Mouse (Mus musculus) hindbrain, embryonic 16.5 days (tissue): ENCODE results near the gene Pmp22. TPM values are rescaled to one million over a fixed set of nuclear protein-coding genes. Genes with fewer than 3 reads are reported as not detected.
A peak's percentile ranks its signal among the peaks of the same experiment; 100 is the strongest.

Source experiments
- ATAC-seq: fragments of 200-750 bp; cut with Nextera tagmentation; 2 replicates; pipeline ENCODE4 v1.8.0; 2017; ENCODE audit warnings: moderate TSS enrichment, moderate library complexity
- H3K27ac ChIP-seq: fragments of 300-500 bp; sonication (generic); 2 replicates; pipeline ENCODE4 v1.5.1; 2014; ENCODE audit warnings: low read depth, mild to moderate bottlenecking, control low read depth, low read length, moderate library complexity
- H3K27me3 ChIP-seq: fragments of 300-500 bp; sonication (generic); replicated peaks from 2 replicates; pipeline ENCODE4 v1.6.1; 2014; ENCODE audit warnings: low read length; ENCODE audit not compliant: control insufficient read depth, insufficient read depth
- H3K36me3 ChIP-seq: fragments of 300-500 bp; sonication (generic); 2 replicates; pipeline ENCODE4 v1.6.1; 2014; ENCODE audit warnings: mild to moderate bottlenecking, low read length, moderate library complexity, mixed read lengths; ENCODE audit not compliant: control insufficient read depth, insufficient read depth
- H3K4me1 ChIP-seq: fragments of 300-500 bp; sonication (generic); 2 replicates; pipeline ENCODE4 v1.6.1; 2014; ENCODE audit warnings: low read depth, low read length; ENCODE audit not compliant: control insufficient read depth, insufficient read depth
- H3K4me2 ChIP-seq: fragments of 300-500 bp; sonication (generic); 2 replicates; pipeline ENCODE4 v1.6.1; 2014; ENCODE audit warnings: mild to moderate bottlenecking, low read length, control low read depth, moderate library complexity
- H3K4me3 ChIP-seq: fragments of 300-500 bp; sonication (generic); 2 replicates; pipeline ENCODE4 v1.5.1; 2014; ENCODE audit warnings: mild to moderate bottlenecking, low read length, control low read depth, moderate library complexity
- H3K9ac ChIP-seq: fragments of 300-500 bp; sonication (generic); 2 replicates; pipeline ENCODE4 v1.6.1; 2014; ENCODE audit warnings: low read depth, mild to moderate bottlenecking, control low read depth, low read length, moderate library complexity
- H3K9me3 ChIP-seq: fragments of 300-500 bp; sonication (generic); 2 replicates; pipeline ENCODE4 v1.6.1; 2014; ENCODE audit warnings: mild to moderate bottlenecking, low read length, moderate library complexity; ENCODE audit not compliant: control insufficient read depth
- whole genome bisulfite sequencing: fragments of 180-500 bp; shearing (Covaris S2); extraction: QIAGEN DNeasy Blood & Tissue Kit; methylation state at CpG from one replicate; pipeline ENCODE4 v1.1.7; 2014; 5-methylcytosine and 5-hydroxymethylcytosine counted together
- polyA plus RNA-seq: library from polyadenylated mRNA; unstranded; fragments of >200 nt; fragmentation: Nextera tagmentation; extraction: Ambion mirVana; gene quantifications from 2 replicates; pipeline ENCODE4 v1.2.1, GENCODE M21; 2015

Pmp22 gene
- polyA plus RNA-seq, 1 experiment from 2014 or later: 44.2 TPM

DNA sequence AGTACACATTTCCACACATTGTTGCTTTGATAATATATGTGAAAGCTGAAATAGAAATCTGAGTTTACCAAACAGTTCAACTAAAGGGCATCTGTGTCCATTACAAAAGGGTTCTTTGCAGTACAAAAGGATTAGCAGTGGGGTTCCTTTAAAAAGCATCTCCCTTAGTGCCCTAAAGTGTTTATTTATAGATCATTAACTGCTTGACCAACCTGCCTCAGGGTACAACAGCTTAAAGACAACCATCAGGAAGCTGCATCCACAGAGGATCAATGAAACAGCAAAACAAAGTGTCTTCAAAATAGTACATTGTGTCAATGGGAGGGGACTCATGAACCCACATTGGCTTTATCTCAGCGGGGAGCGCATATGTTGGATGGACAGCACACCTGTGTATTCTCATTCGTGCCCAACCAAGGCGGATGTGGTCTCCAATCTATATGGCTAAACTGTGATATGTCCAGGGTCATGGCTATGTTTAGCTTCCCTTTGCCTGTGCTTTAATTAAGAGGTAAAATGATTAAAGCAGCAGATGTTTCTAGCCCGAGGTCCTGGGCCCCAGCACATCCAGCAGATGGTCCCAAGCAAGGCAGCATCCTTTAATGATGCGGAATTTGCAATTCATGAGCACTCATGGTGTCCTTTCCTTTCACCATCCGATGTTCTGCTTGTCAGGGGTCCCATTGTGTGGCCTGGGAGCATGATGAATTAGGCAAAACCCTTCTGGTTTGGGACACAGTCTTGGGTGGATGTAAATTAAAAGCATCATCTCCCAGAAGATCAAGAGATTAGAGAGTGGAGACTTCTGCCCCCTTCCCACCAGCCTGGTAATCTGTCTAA, 51.7 kb downstream of the Pmp22 start:
- no peaks in the 10 kb centered on the region for H3K4me1 ChIP-seq
- 17% methylated on average over 7 of the region's 7 CpGs for WGBS
- no peak overlapping the region for H3K9ac ChIP-seq
- no peak overlapping the region for H3K27ac ChIP-seq
- peak; percentile 45; the same call in 1 of the 2 replicates for ATAC-seq
- no peaks in the 10 kb centered on the region for H3K36me3 ChIP-seq
- no peak overlapping the region for H3K4me3 ChIP-seq
- H3K27me3 ChIP-seq: no peaks in the 10 kb centered on the region
- H3K9me3 ChIP-seq: no peaks in the 10 kb centered on the region
- H3K4me2 ChIP-seq: no peak overlapping the region

GRCm38 (mm10) chr11:63188803-63189202, 60.0 kb downstream of the Pmp22 start:
- H3K36me3 ChIP-seq: no peaks in the 10 kb centered on the region
- H3K27ac ChIP-seq: no peak overlapping the region
- no peak overlapping the region for H3K4me3 ChIP-seq
- no peaks in the 10 kb centered on the region for H3K4me1 ChIP-seq
- no peak for ATAC-seq
- no peak overlapping the region for H3K4me2 ChIP-seq
- no peaks in the 10 kb centered on the region for H3K9me3 ChIP-seq
- H3K9ac ChIP-seq: no peak overlapping the region
- H3K27me3 ChIP-seq: no peaks in the 10 kb centered on the region
- WGBS: 90% methylated on average over 7 of the region's 7 CpGs

DNA sequence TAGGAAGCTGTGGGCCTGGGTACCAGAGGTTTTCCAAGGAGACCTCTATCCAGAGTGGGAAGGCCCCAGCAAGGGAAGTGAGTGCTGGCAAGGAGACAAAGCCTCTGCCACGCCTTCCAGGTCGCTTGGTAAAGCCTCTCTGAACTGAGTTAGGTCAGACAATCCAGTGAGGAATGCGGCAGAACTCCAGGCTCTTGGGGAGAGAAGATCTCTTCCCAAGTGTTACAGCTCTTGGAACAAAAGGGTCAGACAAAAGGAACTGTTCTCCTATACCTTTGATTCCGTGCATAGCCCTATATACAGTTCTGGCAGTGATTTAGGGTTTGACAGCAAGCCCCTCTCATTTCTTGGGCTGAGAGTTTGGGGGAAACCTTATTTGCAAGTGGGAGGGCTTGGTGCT, 69.3 kb downstream of the Pmp22 start:
- no peak overlapping the region for H3K27ac ChIP-seq
- no peak for ATAC-seq
- no peaks in the 10 kb centered on the region for H3K4me1 ChIP-seq
- no peaks in the 10 kb centered on the region for H3K27me3 ChIP-seq
- H3K4me2 ChIP-seq: no peak overlapping the region
- no peak overlapping the region for H3K4me3 ChIP-seq
- WGBS: 52% methylated on average over 4 of the region's 4 CpGs
- no peaks in the 10 kb centered on the region for H3K36me3 ChIP-seq
- H3K9me3 ChIP-seq: no peaks in the 10 kb centered on the region
- H3K9ac ChIP-seq: no peak overlapping the region

DNA sequence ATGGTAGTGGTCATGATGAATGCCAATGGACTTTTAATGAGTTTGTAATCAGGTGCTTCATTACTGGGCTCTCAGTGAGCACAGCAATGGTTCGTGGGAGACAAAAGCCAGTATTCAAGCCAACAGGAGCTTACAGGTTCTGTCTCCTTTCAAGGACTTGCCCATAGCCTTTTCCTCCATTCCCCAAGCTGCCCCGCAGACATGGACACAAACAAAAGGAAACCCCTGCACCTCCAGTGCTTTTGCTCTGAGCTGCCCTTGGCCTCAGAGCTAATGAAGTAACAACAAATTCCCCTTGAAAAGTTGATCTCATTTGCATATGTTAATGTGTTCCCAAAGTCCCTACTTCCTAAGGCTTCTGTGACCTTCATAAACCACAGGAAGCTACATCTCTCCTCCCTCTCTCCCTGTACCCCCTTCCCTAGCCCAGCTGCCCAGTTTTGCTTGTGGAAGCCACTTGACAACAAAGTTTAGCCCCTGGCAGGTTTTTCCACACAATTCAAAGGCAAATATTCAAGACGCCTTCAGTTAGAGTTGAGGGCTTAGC, 73.3 kb downstream of the Pmp22 start:
- 75% methylated on average over 3 of the region's 3 CpGs for WGBS
- Histone ChIP-seq H3K4me1 (no peaks in the 10 kb centered on the region), H3K9me3 (no peaks in the 10 kb centered on the region), H3K27me3 (no peaks in the 10 kb centered on the region), H3K4me2 (no peak overlapping the region), H3K36me3 (no peaks in the 10 kb centered on the region), H3K4me3 (no peak overlapping the region), H3K27ac (no peak overlapping the region), H3K9ac (no peak overlapping the region)
- ATAC-seq: no peak

Other genes starting within 250 kb of the Pmp22 start
- 59.0 and 60.3 TPM in 2 replicates for gene Tvp23b, start 249.5 kb upstream of the Pmp22 start, polyA plus RNA-seq
- gene Cdrt4, start 177.8 kb upstream of the Pmp22 start, polyA plus RNA-seq: 0.23 TPM in 1 of 2 replicates, not detected in the other
- gene Tekt3, start 67.3 kb upstream of the Pmp22 start, polyA plus RNA-seq: not detected in 2 replicates